Mouse (Mus musculus): ENCODE results near the gene Krtap1-5.

DNA sequence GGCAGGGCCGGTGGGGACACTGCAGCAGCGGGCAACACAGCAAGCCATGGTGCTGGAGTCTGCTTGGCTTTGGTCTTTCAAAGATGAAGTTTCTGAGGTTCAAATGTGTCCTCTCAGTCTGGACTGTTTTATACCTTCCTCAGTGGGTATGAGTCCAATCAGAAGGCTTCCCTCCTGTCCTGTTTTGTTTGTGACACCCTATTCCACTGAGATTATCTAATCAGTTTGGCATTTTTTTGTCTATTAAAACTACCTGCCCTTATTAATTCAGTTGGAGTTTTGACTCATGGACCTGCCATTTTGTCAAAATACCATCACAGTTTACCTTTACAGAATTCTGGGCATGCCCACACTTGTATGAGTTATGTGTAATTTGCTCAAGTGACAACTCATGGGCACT, 24.1 kb downstream of the Krtap1-5 start, which contains the start of gene Krtap3-2:
- TF ChIP-seq CTCF (IDR thresholded peaks at IDR 0.05; ENCODE audit: borderline replicate concordance, insufficient read depth, low read length) = no peak
- no peak for TF ChIP-seq POLR2A (IDR thresholded peaks at IDR 0.05; ENCODE audit: low read depth, low read length)
